Mouse (Mus musculus): ENCODE measurements around the gene Bin2.

DNA sequence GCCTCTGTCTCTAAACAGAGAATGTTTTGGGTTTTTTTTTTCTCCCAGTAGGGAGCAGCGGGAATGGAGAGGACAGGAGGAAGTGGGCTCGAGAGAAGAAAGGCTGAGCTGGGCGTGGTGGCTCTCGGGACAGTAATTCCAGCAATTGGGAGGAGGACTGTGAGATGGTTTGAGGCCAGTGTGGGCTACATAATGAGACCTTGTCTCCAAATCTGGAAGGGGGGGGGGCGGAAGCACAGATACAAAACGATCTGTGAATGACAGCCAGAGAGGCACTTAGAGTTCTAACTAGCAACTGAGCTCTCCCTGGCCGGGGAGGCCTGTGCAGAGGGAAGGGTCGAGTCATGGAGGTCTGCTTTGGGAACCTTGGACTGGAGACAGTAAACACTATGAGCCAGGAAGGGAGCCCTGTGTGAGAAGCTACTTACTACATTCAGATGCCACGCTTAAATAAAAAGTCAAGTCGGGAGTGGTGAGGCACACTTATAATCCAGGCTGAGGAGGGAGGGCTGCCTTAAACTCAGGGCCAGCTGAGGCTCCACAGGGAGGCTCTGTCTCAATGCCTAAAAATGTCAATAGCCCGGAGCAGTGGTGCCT lies 41.5 kb downstream of the Bin2 start:
- TF ChIP-seq CTCF (IDR thresholded peaks at IDR 0.05; ENCODE audit: low read depth, low read length) = no peak
- TF ChIP-seq POLR2A (IDR thresholded peaks at IDR 0.05; ENCODE audit: borderline replicate concordance, low read depth, low read length) = no peak
